Mouse (Mus musculus): Measurements from ENCODE around the gene Wsb2. TPM values are rescaled to one million over a fixed set of nuclear protein-coding genes. Genes with fewer than 3 reads are reported as not detected.
A peak's percentile ranks its signal among the peaks of the same experiment; 100 is the strongest.

Gene Wsb2
- total and polyA plus RNA-seq, 2 experiments from 2014 or later: 83.2 to 139 TPM

GRCm38 (mm10) chr5:117413507-117414501 lies 56.7 kb downstream of the Wsb2 start, which contains the start of gene Ksr2:
TSS of gene Ksr2 (plus strand) at chr5:117414000.
- Histone ChIP-seq H3K27ac (ENCODE audit: low read depth) (no peak within 1 kb of the TSS), H3K4me2 (ENCODE audit: low read depth, low read length) (peak within 1 kb of the TSS; percentile 94), H3K9ac (replicated peaks; ENCODE audit: low read depth, low read length) (peak within 1 kb of the TSS; percentile 21), H3K9me3 (replicated peaks; ENCODE audit: control insufficient read depth, low read length) (no peaks in the 10 kb centered on the region), H3K4me1 (ENCODE audit: control insufficient read depth, insufficient read depth) (no peaks in the 10 kb centered on the region; the same call in 1 of the 2 replicates), H3K4me3 (ENCODE audit: low read depth, low read length) (peak within 1 kb of the TSS; percentile 54), H3K27me3 (ENCODE audit: control insufficient read depth, insufficient read depth, low read length) (peaks cover 52% of the 10 kb centered on the region), H3K36me3 (replicated peaks; ENCODE audit: control insufficient read depth, insufficient read depth, low read length) (no peaks in the 10 kb centered on the region)
- peak; percentile 33; the same call in 1 of the 2 replicates for ATAC-seq (ENCODE audit: insufficient read depth, low read depth)
- TF ChIP-seq CTCF (IDR thresholded peaks at IDR 0.05; ENCODE audit: low read depth): no peak
- no peak for TF ChIP-seq EP300 (IDR thresholded peaks at IDR 0.05; ENCODE audit: low read depth)
- WGBS: 1% methylated on average over 89 of the region's 89 CpGs
- DNase-seq (ENCODE audit: low spot score): no peak

GRCm38 (mm10) chr5:117414611-117415010 lies 57.5 kb downstream of the Wsb2 start:
- Histone ChIP-seq H3K27ac (ENCODE audit: low read depth) (no peak overlapping the region), H3K4me2 (ENCODE audit: low read depth, low read length) (peak overlapping the region; percentile 94; the same call in 1 of the 2 replicates), H3K9me3 (replicated peaks; ENCODE audit: control insufficient read depth, low read length) (no peaks in the 10 kb centered on the region), H3K9ac (replicated peaks; ENCODE audit: low read depth, low read length) (no peak overlapping the region), H3K4me1 (ENCODE audit: control insufficient read depth, insufficient read depth) (no peaks in the 10 kb centered on the region; the same call in 1 of the 2 replicates), H3K27me3 (ENCODE audit: control insufficient read depth, insufficient read depth, low read length) (peaks cover 52% of the 10 kb centered on the region), H3K36me3 (replicated peaks; ENCODE audit: control insufficient read depth, insufficient read depth, low read length) (no peaks in the 10 kb centered on the region), H3K4me3 (ENCODE audit: low read depth, low read length) (peak overlapping the region; percentile 54; the same call in 1 of the 2 replicates)
- ATAC-seq (ENCODE audit: insufficient read depth, low read depth): no peak
- 5% methylated on average over 10 of the region's 10 CpGs for WGBS
- no peak for DNase-seq (ENCODE audit: low spot score)
- TF ChIP-seq EP300 (IDR thresholded peaks at IDR 0.05; ENCODE audit: low read depth) (no peak), CTCF (IDR thresholded peaks at IDR 0.05; ENCODE audit: low read depth) (no peak)

- Histone ChIP-seq H3K9me3 (replicated peaks; ENCODE audit: control insufficient read depth, low read length) (no peaks in the 10 kb centered on the region), H3K27ac (ENCODE audit: low read depth) (no peak overlapping the region), H3K27me3 (ENCODE audit: control insufficient read depth, insufficient read depth, low read length) (peaks cover 52% of the 10 kb centered on the region), H3K36me3 (replicated peaks; ENCODE audit: control insufficient read depth, insufficient read depth, low read length) (no peaks in the 10 kb centered on the region), H3K9ac (replicated peaks; ENCODE audit: low read depth, low read length) (no peak overlapping the region), H3K4me2 (ENCODE audit: low read depth, low read length) (no peak overlapping the region), H3K4me1 (ENCODE audit: control insufficient read depth, insufficient read depth) (no peaks in the 10 kb centered on the region; the same call in 1 of the 2 replicates), H3K4me3 (ENCODE audit: low read depth, low read length) (no peak overlapping the region)
- ATAC-seq (ENCODE audit: insufficient read depth, low read depth): no peak
- TF ChIP-seq CTCF (IDR thresholded peaks at IDR 0.05; ENCODE audit: low read depth): no peak
- no peak for TF ChIP-seq EP300 (IDR thresholded peaks at IDR 0.05; ENCODE audit: low read depth)
- 32% methylated on average over 19 of the region's 19 CpGs for WGBS
- no peak for DNase-seq (ENCODE audit: low spot score)
Observed at GRCm38 (mm10) chr5:117415011-117415912, 58.2 kb downstream of the Wsb2 start.

GRCm38 (mm10) chr5:117417442-117417841 lies 60.3 kb downstream of the Wsb2 start:
- Histone ChIP-seq H3K27me3 (ENCODE audit: control insufficient read depth, insufficient read depth, low read length) (peaks cover 44% of the 10 kb centered on the region), H3K4me3 (ENCODE audit: low read depth, low read length) (no peak overlapping the region), H3K9me3 (replicated peaks; ENCODE audit: control insufficient read depth, low read length) (no peaks in the 10 kb centered on the region), H3K9ac (replicated peaks; ENCODE audit: low read depth, low read length) (no peak overlapping the region), H3K27ac (ENCODE audit: low read depth) (no peak overlapping the region), H3K4me2 (ENCODE audit: low read depth, low read length) (no peak overlapping the region), H3K36me3 (replicated peaks; ENCODE audit: control insufficient read depth, insufficient read depth, low read length) (no peaks in the 10 kb centered on the region), H3K4me1 (ENCODE audit: control insufficient read depth, insufficient read depth) (no peaks in the 10 kb centered on the region; the same call in 1 of the 2 replicates)
- no peak for DNase-seq (ENCODE audit: low spot score)
- ATAC-seq (ENCODE audit: insufficient read depth, low read depth): no peak
- 47% methylated on average over 2 of the region's 2 CpGs for WGBS
- no peak for TF ChIP-seq CTCF (IDR thresholded peaks at IDR 0.05; ENCODE audit: low read depth)
- TF ChIP-seq EP300 (IDR thresholded peaks at IDR 0.05; ENCODE audit: low read depth): no peak

Other genes with a start within 250 kb of the Wsb2 start
- 31.9 and 50.1 TPM in 2 replicates for gene Suds3, start 241.2 kb upstream of the Wsb2 start, total RNA-seq (2014; rRNA removed; ENCODE audit: low replicate concordance)
- gene Suds3, start 241.2 kb upstream of the Wsb2 start, polyA plus RNA-seq (2015; fragmentation: Nextera tagmentation; extraction: Ambion mirVana): 36.9 and 38.2 TPM in 2 replicates
- 1.1 and 3.9 TPM in 2 replicates for gene Taok3, start 237.2 kb upstream of the Wsb2 start, total RNA-seq (2014; rRNA removed; ENCODE audit: low replicate concordance)
- 5.8 and 7.5 TPM in 2 replicates for gene Taok3, start 237.2 kb upstream of the Wsb2 start, polyA plus RNA-seq (2015; fragmentation: Nextera tagmentation; extraction: Ambion mirVana)
- gene Pebp1, start 69.7 kb upstream of the Wsb2 start, total RNA-seq (2014; rRNA removed; ENCODE audit: low replicate concordance): 871 and 905 TPM in 2 replicates
- 527 and 544 TPM in 2 replicates for gene Pebp1, start 69.7 kb upstream of the Wsb2 start, polyA plus RNA-seq (2015; fragmentation: Nextera tagmentation; extraction: Ambion mirVana)
- 11.6 and 13.1 TPM in 2 replicates for gene Vsig10, start 38.2 kb upstream of the Wsb2 start, total RNA-seq (2014; rRNA removed; ENCODE audit: low replicate concordance)
- gene Vsig10, start 38.2 kb upstream of the Wsb2 start, polyA plus RNA-seq (2015; fragmentation: Nextera tagmentation; extraction: Ambion mirVana): 7.0 and 7.2 TPM in 2 replicates
- gene Rfc5, start 31.7 kb downstream of the Wsb2 start, total RNA-seq (2014; rRNA removed; ENCODE audit: low replicate concordance): 19.8 and 36.3 TPM in 2 replicates
- 19.2 and 19.4 TPM in 2 replicates for gene Rfc5, start 31.7 kb downstream of the Wsb2 start, polyA plus RNA-seq (2015; fragmentation: Nextera tagmentation; extraction: Ambion mirVana)
- gene Ksr2, start 56.7 kb downstream of the Wsb2 start, total RNA-seq (2014; rRNA removed; ENCODE audit: low replicate concordance): under 0.01 TPM in 1 of 2 replicates, not detected in the other
- 0.01 TPM in 1 of 2 replicates, not detected in the other for gene Ksr2, start 56.7 kb downstream of the Wsb2 start, polyA plus RNA-seq (2015; fragmentation: Nextera tagmentation; extraction: Ambion mirVana)